Mouse (Mus musculus) neural tube, embryonic 15.5 days (tissue): ENCODE measurements around the gene Dars. TPM values are rescaled to one million over a fixed set of nuclear protein-coding genes. Genes with fewer than 3 reads are reported as not detected.
"Not testable (repeated sequence)": the region's sequence is repeated elsewhere in the genome, so short reads cannot be mapped to it uniquely, and the experiment has no call there.

Source experiments
- ATAC-seq: fragments of 200-750 bp; cut with Nextera tagmentation; 2 replicates; pipeline ENCODE4 v1.8.0; 2017; ENCODE audit warnings: mild to moderate bottlenecking, moderate TSS enrichment, moderate library complexity; ENCODE audit not compliant: low FRiP score
- H3K27ac ChIP-seq: fragments of 300-500 bp; sonication (generic); replicated peaks from 2 replicates; pipeline ENCODE4 v1.5.1; 2015; ENCODE audit warnings: mild to moderate bottlenecking, inconsistent platforms
- H3K27me3 ChIP-seq: fragments of 300-500 bp; sonication (generic); replicated peaks from 2 replicates; pipeline ENCODE4 v1.6.1; 2015; ENCODE audit warnings: inconsistent platforms
- H3K36me3 ChIP-seq: fragments of 300-500 bp; sonication (generic); 2 replicates; pipeline ENCODE4 v1.6.1; 2015; ENCODE audit warnings: inconsistent platforms
- H3K4me1 ChIP-seq: fragments of 300-500 bp; sonication (generic); 2 replicates; pipeline ENCODE4 v1.6.1; 2015; ENCODE audit warnings: inconsistent platforms
- H3K4me2 ChIP-seq: fragments of 300-500 bp; sonication (generic); 2 replicates; pipeline ENCODE4 v1.6.1; 2015; ENCODE audit warnings: inconsistent platforms, mild to moderate bottlenecking, moderate library complexity
- H3K4me3 ChIP-seq: fragments of 300-500 bp; sonication (generic); replicated peaks from 2 replicates; pipeline ENCODE4 v1.5.1; 2015; ENCODE audit warnings: mild to moderate bottlenecking, inconsistent platforms
- H3K9ac ChIP-seq: fragments of 300-500 bp; sonication (generic); replicated peaks from 2 replicates; pipeline ENCODE4 v1.6.1; 2015; ENCODE audit warnings: mild to moderate bottlenecking, inconsistent platforms
- H3K9me3 ChIP-seq: fragments of 300-500 bp; sonication (generic); replicated peaks from 2 replicates; pipeline ENCODE4 v1.6.1; 2016; ENCODE audit warnings: inconsistent platforms
- WGBS: fragments of 180-500 bp; shearing (Covaris S2); methylation state at CpG from one replicate; pipeline ENCODE4 v1.1.7; 2015; ENCODE audit warnings: mixed read lengths; 5-methylcytosine and 5-hydroxymethylcytosine counted together
- polyA plus RNA-seq: library from polyadenylated mRNA; unstranded; fragments of >200 nt; fragmentation: Nextera tagmentation; extraction: Ambion mirVana; gene quantifications from 2 replicates; pipeline ENCODE4 v1.2.1, GENCODE M21; 2015

The Dars gene
- polyA plus RNA-seq, 1 experiment from 2014 or later = 132 TPM

DNA sequence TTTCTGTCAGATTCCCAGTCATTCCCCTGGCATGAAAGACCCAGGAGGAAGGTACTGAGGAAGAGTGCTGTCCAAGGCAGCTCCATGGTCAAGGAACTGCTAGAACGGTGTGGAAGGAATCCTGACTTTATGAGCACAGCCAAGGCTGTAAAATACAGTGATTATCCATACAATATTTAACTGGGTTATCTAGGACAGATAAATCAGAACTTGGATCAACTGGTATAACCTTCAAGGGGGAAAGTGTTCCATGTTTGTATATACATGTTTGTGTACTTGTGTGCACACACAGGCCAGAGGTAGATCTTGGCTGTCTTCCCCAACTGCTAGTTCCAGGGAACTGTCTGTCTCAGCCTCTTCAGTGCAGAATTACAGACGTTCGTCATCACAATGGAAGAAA lies 89.0 kb downstream of the Dars start, which contains the start of gene Lct:
Gene Lct, minus strand, starts transcription at position 101 of the 400 bp plus-strand sequence.
- WGBS = 86% methylated on average over 3 of the region's 3 CpGs
- Histone ChIP-seq H3K4me2 (no peak within 1 kb of the TSS), H3K4me3 (no peak within 1 kb of the TSS), H3K27ac (no peak within 1 kb of the TSS), H3K27me3 (no peaks in the 10 kb centered on the region), H3K9ac (no peak within 1 kb of the TSS), H3K4me1 (no peaks in the 10 kb centered on the region), H3K9me3 (no peaks in the 10 kb centered on the region), H3K36me3 (peaks cover 16% of the 10 kb centered on the region)
- no peak for ATAC-seq

DNA sequence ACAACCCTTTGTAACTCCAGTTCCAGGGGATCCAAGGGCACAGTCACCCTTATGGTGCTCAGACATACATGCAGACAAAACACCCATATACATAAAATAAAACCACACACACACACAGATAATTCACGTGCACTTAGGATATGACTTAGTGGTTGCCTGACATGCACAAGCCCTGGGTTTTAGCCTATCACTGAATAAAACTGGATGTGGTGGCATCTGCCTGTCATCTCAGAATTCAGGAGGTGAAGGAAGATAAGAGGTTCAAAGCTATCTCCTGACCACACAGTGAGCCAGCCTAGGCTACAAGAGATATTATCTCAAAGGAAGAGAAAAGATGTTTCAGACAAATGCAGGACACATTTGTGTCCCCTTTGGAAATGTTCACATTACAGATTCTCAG lies 90.0 kb downstream of the Dars start:
- H3K9ac ChIP-seq = no peak overlapping the region
- no peak overlapping the region for H3K27ac ChIP-seq
- H3K4me2 ChIP-seq = no peak overlapping the region
- 95% methylated on average over 1 of the region's 1 CpGs for WGBS
- no peaks in the 10 kb centered on the region for H3K4me1 ChIP-seq
- no peaks in the 10 kb centered on the region for H3K27me3 ChIP-seq
- H3K36me3 ChIP-seq = peaks cover 7% of the 10 kb centered on the region; the same call in 1 of the 2 replicates
- H3K9me3 ChIP-seq = no peaks in the 10 kb centered on the region
- no peak for ATAC-seq
- no peak overlapping the region for H3K4me3 ChIP-seq

DNA sequence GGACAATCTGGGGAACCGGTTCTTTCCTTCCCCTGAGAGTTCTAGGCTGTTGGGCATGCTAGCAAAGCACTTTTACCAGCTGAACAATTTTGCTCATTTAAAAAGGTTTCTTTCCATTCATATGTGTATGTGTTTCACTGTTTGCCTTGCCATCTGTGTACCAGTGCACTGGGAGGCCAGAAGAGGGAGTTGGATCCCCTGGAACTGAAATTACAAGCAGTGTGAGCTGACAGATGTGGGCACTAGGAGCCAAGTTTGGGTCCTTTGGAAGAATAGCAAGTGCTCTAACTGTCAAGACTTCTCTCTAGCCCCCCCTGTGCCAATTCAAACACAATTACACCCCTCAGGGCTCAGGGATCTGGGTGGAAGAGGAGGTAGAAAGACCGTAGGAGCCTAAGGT lies 92.4 kb downstream of the Dars start:
- no peak overlapping the region for H3K9ac ChIP-seq
- no peak overlapping the region for H3K4me2 ChIP-seq
- no peak for ATAC-seq
- H3K36me3 ChIP-seq = no peaks in the 10 kb centered on the region
- no peaks in the 10 kb centered on the region for H3K27me3 ChIP-seq
- no peak overlapping the region for H3K4me3 ChIP-seq
- H3K27ac ChIP-seq = no peak overlapping the region
- H3K4me1 ChIP-seq = no peaks in the 10 kb centered on the region
- WGBS = 74% methylated on average over 2 of the region's 2 CpGs
- H3K9me3 ChIP-seq = no peaks in the 10 kb centered on the region

DNA sequence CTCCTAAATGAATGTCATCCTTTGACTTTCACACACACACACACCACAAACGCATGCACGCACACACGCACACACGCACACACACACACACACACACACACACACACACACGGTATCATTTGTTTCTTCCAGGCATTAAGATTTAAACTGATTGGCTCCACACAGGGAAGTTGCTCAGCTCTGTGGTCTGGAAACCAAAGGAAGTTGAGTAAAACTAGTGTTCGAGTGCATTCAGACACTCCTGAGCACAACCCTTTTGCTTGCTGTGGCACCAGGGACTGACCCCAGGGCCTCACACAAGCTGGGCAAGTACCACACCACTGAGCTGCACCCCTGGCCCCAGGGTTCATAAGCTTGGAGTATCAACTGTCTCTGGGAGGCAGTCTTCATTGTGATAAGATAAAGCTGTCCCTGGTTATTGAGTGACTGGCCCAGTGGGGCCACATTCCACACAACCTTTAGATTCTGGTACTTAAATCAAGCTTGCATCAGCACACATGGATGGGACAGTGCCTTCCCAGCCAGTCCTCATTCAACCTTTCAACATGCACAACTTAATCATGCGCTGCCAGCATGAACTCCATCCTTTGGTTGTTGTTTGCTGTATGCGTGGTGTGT lies 94.0 kb downstream of the Dars start:
- H3K4me3 ChIP-seq = no peak overlapping the region
- no peak for ATAC-seq
- no peak overlapping the region for H3K4me2 ChIP-seq
- H3K4me1 ChIP-seq = no peaks in the 10 kb centered on the region
- no peaks in the 10 kb centered on the region for H3K9me3 ChIP-seq
- H3K36me3 ChIP-seq = no peaks in the 10 kb centered on the region
- no peaks in the 10 kb centered on the region for H3K27me3 ChIP-seq
- no peak overlapping the region for H3K9ac ChIP-seq
- H3K27ac ChIP-seq = no peak overlapping the region
- 90% methylated on average over 8 of the region's 8 CpGs for WGBS

DNA sequence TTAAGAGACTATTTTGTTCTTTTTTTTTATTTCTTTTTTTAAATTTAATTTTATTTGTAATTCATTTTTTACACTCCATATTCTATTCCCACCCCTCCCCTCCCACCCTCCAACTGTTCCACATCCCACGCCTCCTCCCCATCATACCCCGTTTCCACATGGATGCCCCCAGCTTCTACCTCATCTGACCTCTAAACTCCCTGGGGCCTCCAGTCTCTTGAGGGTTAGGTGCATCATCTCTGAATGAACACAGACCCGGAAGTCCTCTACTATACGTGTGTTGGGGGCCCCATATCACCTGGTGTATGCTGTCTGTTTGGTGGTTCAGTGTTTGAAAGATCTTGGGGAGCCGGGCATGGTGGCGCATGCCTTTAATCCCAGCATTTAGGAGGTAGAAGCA lies 97.9 kb downstream of the Dars start:
- not testable (repeated sequence) for H3K4me3 ChIP-seq, H3K27ac ChIP-seq, H3K4me2 ChIP-seq, H3K27me3 ChIP-seq, ATAC-seq, H3K4me1 ChIP-seq, H3K9me3 ChIP-seq, H3K36me3 ChIP-seq, H3K9ac ChIP-seq
- WGBS = 91% methylated on average over 6 of the region's 6 CpGs

DNA sequence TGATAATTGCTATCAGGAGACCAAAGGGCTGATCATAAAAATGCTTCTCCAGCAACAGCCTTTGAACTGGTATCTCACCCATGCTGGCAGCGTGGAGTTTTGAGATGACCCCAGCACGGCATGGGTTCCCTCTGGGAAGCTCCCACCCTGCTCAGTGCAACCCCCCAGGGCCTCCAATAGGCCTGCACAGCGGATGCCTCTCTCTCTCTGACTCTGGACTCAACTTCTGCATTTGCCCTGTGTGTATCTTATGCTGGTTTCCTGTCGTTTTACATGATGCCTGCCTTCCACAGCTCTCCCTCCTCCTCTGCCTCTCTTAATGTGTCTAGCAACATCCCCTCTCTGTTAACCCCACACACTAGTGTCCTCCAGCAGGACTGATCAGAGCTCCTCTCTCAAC lies 102.5 kb downstream of the Dars start:
- no peaks in the 10 kb centered on the region for H3K9me3 ChIP-seq
- H3K4me2 ChIP-seq = no peak overlapping the region
- H3K36me3 ChIP-seq = no peaks in the 10 kb centered on the region
- ATAC-seq = no peak
- H3K9ac ChIP-seq = no peak overlapping the region
- H3K4me3 ChIP-seq = no peak overlapping the region
- no peak overlapping the region for H3K27ac ChIP-seq
- WGBS = 69% methylated on average over 4 of the region's 4 CpGs
- H3K4me1 ChIP-seq = 0 out of 2 replicates have a peak, but pooled peaks cover 2% of the 10 kb centered on the region
- no peaks in the 10 kb centered on the region for H3K27me3 ChIP-seq

Other genes starting within 250 kb of the Dars start
- gene Ubxn4, start 173.4 kb downstream of the Dars start, polyA plus RNA-seq = 73.0 and 80.4 TPM in 2 replicates
- 0.12 and 0.52 TPM in 2 replicates for gene Lct, start 89.0 kb downstream of the Dars start, polyA plus RNA-seq
- gene Mcm6, start 57.7 kb downstream of the Dars start, polyA plus RNA-seq = 52.3 and 111 TPM in 2 replicates
- gene Cxcr4, start 174.9 kb upstream of the Dars start, polyA plus RNA-seq = 4.2 and 5.5 TPM in 2 replicates